Mouse (Mus musculus): ENCODE results near the gene Gpatch8. TPM values are rescaled to one million over a fixed set of nuclear protein-coding genes. Genes with fewer than 3 reads are reported as not detected.

Gene Gpatch8
- polyA plus RNA-seq, 1 experiment from 2014 or later: 86.1 TPM

GRCm38 (mm10) chr11:102453131-102453530, 103.1 kb downstream of the Gpatch8 start:
- H3K4me2 ChIP-seq: no peak overlapping the region
- H3K9me3 ChIP-seq: no peaks in the 10 kb centered on the region
- no peak overlapping the region for H3K9ac ChIP-seq
- no peak overlapping the region for H3K4me3 ChIP-seq
- no peak for ATAC-seq (ENCODE audit: low FRiP score)
- no peaks in the 10 kb centered on the region for H3K36me3 ChIP-seq
- H3K4me1 ChIP-seq (replicated peaks): peaks cover 22% of the 10 kb centered on the region
- H3K27me3 ChIP-seq: peaks cover 53% of the 10 kb centered on the region
- WGBS: 19% methylated on average over 10 of the region's 10 CpGs
- no peak overlapping the region for H3K27ac ChIP-seq

- no peak overlapping the region for H3K4me3 ChIP-seq
- no peak for ATAC-seq (ENCODE audit: low FRiP score)
- peaks cover 33% of the 10 kb centered on the region for H3K4me1 ChIP-seq (replicated peaks)
- H3K9me3 ChIP-seq: no peaks in the 10 kb centered on the region
- H3K36me3 ChIP-seq: no peaks in the 10 kb centered on the region
- peaks cover 37% of the 10 kb centered on the region for H3K27me3 ChIP-seq
- H3K9ac ChIP-seq: no peak overlapping the region
- 56% methylated on average over 17 of the region's 17 CpGs for WGBS
- no peak overlapping the region for H3K27ac ChIP-seq
- H3K4me2 ChIP-seq: no peak overlapping the region
Observed at GRCm38 (mm10) chr11:102449043-102450008, 106.9 kb downstream of the Gpatch8 start.

GRCm38 (mm10) chr11:102448327-102448726, 107.9 kb downstream of the Gpatch8 start:
- peaks cover 6% of the 10 kb centered on the region for H3K36me3 ChIP-seq
- WGBS: 16% methylated on average over 8 of the region's 8 CpGs
- peaks cover 32% of the 10 kb centered on the region for H3K27me3 ChIP-seq
- no peak for ATAC-seq (ENCODE audit: low FRiP score)
- H3K27ac ChIP-seq: 0 out of 2 replicates have a peak overlapping the region, but pooled peaks have one; percentile 98
- H3K9me3 ChIP-seq: no peaks in the 10 kb centered on the region
- no peak overlapping the region for H3K4me2 ChIP-seq
- peak overlapping the region; percentile 96; the same call in 1 of the 2 replicates for H3K4me3 ChIP-seq
- peaks cover 42% of the 10 kb centered on the region for H3K4me1 ChIP-seq (replicated peaks)
- H3K9ac ChIP-seq: no peak overlapping the region

GRCm38 (mm10) chr11:102447497-102447896, 108.7 kb downstream of the Gpatch8 start, which contains the start of gene Fam171a2:
Gene Fam171a2, minus strand, starts transcription at chr11:102447682.
- peaks cover 45% of the 10 kb centered on the region for H3K4me1 ChIP-seq (replicated peaks)
- H3K27ac ChIP-seq: peak within 1 kb of the TSS; percentile 98
- peak within 1 kb of the TSS; percentile 100 for H3K9ac ChIP-seq
- peak within 1 kb of the TSS; percentile 96 for H3K4me3 ChIP-seq
- 0% methylated on average over 35 of the region's 40 CpGs for WGBS
- H3K9me3 ChIP-seq: no peaks in the 10 kb centered on the region
- peak; percentile 81 for ATAC-seq (ENCODE audit: low FRiP score)
- peak within 1 kb of the TSS; percentile 94 for H3K4me2 ChIP-seq
- H3K36me3 ChIP-seq: peaks cover 13% of the 10 kb centered on the region
- peaks cover 24% of the 10 kb centered on the region for H3K27me3 ChIP-seq

- Histone ChIP-seq H3K36me3 (peaks cover 19% of the 10 kb centered on the region), H3K4me3 (peak overlapping the region; percentile 96), H3K9me3 (no peaks in the 10 kb centered on the region), H3K27ac (peak overlapping the region; percentile 98), H3K27me3 (peaks cover 19% of the 10 kb centered on the region), H3K4me1 (replicated peaks) (peaks cover 45% of the 10 kb centered on the region), H3K4me2 (peak overlapping the region; percentile 94), H3K9ac (peak overlapping the region; percentile 100)
- peak; percentile 63 for ATAC-seq (ENCODE audit: low FRiP score)
- WGBS: under 1% methylated on average over 47 of the region's 49 CpGs
Observed at GRCm38 (mm10) chr11:102446581-102447461, 109.4 kb downstream of the Gpatch8 start.

GRCm38 (mm10) chr11:102445891-102446361, 110.3 kb downstream of the Gpatch8 start:
- Histone ChIP-seq H3K27me3 (peaks cover 21% of the 10 kb centered on the region), H3K36me3 (peaks cover 28% of the 10 kb centered on the region), H3K27ac (peak overlapping the region; percentile 98), H3K9ac (peak overlapping the region; percentile 100), H3K4me3 (peak overlapping the region; percentile 96), H3K9me3 (no peaks in the 10 kb centered on the region), H3K4me1 (replicated peaks) (peaks cover 45% of the 10 kb centered on the region), H3K4me2 (peak overlapping the region; percentile 94)
- 7% methylated on average over 7 of the region's 7 CpGs for WGBS
- peak; percentile 6; the same call in 1 of the 2 replicates for ATAC-seq (ENCODE audit: low FRiP score)

- Histone ChIP-seq H3K27ac (peak overlapping the region; percentile 98), H3K9ac (peak overlapping the region; percentile 100), H3K36me3 (peaks cover 34% of the 10 kb centered on the region), H3K4me2 (peak overlapping the region; percentile 94), H3K4me3 (peak overlapping the region; percentile 96), H3K27me3 (peaks cover 26% of the 10 kb centered on the region), H3K4me1 (replicated peaks) (peaks cover 45% of the 10 kb centered on the region), H3K9me3 (no peaks in the 10 kb centered on the region)
- ATAC-seq (ENCODE audit: low FRiP score): peak; percentile 16; the same call in 1 of the 2 replicates
- WGBS: 10% methylated on average over 10 of the region's 10 CpGs
Observed at GRCm38 (mm10) chr11:102445264-102445890, 110.8 kb downstream of the Gpatch8 start.

GRCm38 (mm10) chr11:102444781-102445180, 111.4 kb downstream of the Gpatch8 start:
- Histone ChIP-seq H3K9me3 (no peaks in the 10 kb centered on the region), H3K9ac (peak overlapping the region; percentile 100), H3K27me3 (peaks cover 28% of the 10 kb centered on the region), H3K4me3 (peak overlapping the region; percentile 96), H3K4me1 (replicated peaks) (peaks cover 45% of the 10 kb centered on the region), H3K36me3 (peaks cover 40% of the 10 kb centered on the region), H3K4me2 (peak overlapping the region; percentile 94), H3K27ac (peak overlapping the region; percentile 98)
- no peak for ATAC-seq (ENCODE audit: low FRiP score)
- 9% methylated on average over 6 of the region's 6 CpGs for WGBS

- H3K4me2 ChIP-seq: peak overlapping the region; percentile 94
- no peak overlapping the region for H3K4me3 ChIP-seq
- peaks cover 44% of the 10 kb centered on the region for H3K36me3 ChIP-seq
- H3K27me3 ChIP-seq: peaks cover 28% of the 10 kb centered on the region
- no peak overlapping the region for H3K27ac ChIP-seq
- ATAC-seq (ENCODE audit: low FRiP score): no peak
- 72% methylated on average over 3 of the region's 3 CpGs for WGBS
- no peaks in the 10 kb centered on the region for H3K9me3 ChIP-seq
- peaks cover 45% of the 10 kb centered on the region for H3K4me1 ChIP-seq (replicated peaks)
- H3K9ac ChIP-seq: peak overlapping the region; percentile 46
Observed at GRCm38 (mm10) chr11:102444321-102444720, 111.9 kb downstream of the Gpatch8 start.

GRCm38 (mm10) chr11:102443740-102444139, 112.5 kb downstream of the Gpatch8 start:
- Histone ChIP-seq H3K27ac (no peak overlapping the region), H3K36me3 (peaks cover 50% of the 10 kb centered on the region), H3K4me1 (replicated peaks) (peaks cover 51% of the 10 kb centered on the region), H3K4me2 (no peak overlapping the region), H3K9ac (peak overlapping the region; percentile 46), H3K27me3 (0 out of 2 replicates have a peak, but pooled peaks cover 24% of the 10 kb centered on the region), H3K4me3 (no peak overlapping the region), H3K9me3 (no peaks in the 10 kb centered on the region)
- 68% methylated on average over 12 of the region's 12 CpGs for WGBS
- no peak for ATAC-seq (ENCODE audit: low FRiP score)

- H3K4me2 ChIP-seq: no peak overlapping the region
- H3K27ac ChIP-seq: no peak overlapping the region
- H3K4me1 ChIP-seq (replicated peaks): peaks cover 57% of the 10 kb centered on the region
- peaks cover 67% of the 10 kb centered on the region for H3K36me3 ChIP-seq
- H3K4me3 ChIP-seq: no peak overlapping the region
- 77% methylated on average over 6 of the region's 6 CpGs for WGBS
- no peaks in the 10 kb centered on the region for H3K9me3 ChIP-seq
- no peak for ATAC-seq (ENCODE audit: low FRiP score)
- 0 out of 2 replicates have a peak, but pooled peaks cover 18% of the 10 kb centered on the region for H3K27me3 ChIP-seq
- H3K9ac ChIP-seq: no peak overlapping the region
Observed at GRCm38 (mm10) chr11:102442089-102442488, 114.1 kb downstream of the Gpatch8 start.
